Mouse (Mus musculus) monocyte, adult 5-6 weeks (primary cell): ENCODE results near the gene Gm10300. TPM values are rescaled to one million over a fixed set of nuclear protein-coding genes. Genes with fewer than 3 reads are reported as not detected.

ENCODE experiments used
- ATAC-seq: fragments of 153-309, 156-312 bp; replicated peaks from 2 replicates; pipeline ENCODE4 v1.8.0; 2017; ENCODE audit warnings: mild to moderate bottlenecking; ENCODE audit not compliant: low TSS enrichment, insufficient number of reproducible peaks, severe bottlenecking, poor library complexity, low FRiP score
- total RNA-seq: library from RNA; stranded (forward); fragments of 200-1000, 200-491, 200-594 nt; gene quantifications from 3 replicates; pipeline ENCODE4 v1.2.3, GENCODE M21; 2017

The Gm10300 gene
- total RNA-seq, 1 experiment from 2014 or later = 2.2 TPM

DNA sequence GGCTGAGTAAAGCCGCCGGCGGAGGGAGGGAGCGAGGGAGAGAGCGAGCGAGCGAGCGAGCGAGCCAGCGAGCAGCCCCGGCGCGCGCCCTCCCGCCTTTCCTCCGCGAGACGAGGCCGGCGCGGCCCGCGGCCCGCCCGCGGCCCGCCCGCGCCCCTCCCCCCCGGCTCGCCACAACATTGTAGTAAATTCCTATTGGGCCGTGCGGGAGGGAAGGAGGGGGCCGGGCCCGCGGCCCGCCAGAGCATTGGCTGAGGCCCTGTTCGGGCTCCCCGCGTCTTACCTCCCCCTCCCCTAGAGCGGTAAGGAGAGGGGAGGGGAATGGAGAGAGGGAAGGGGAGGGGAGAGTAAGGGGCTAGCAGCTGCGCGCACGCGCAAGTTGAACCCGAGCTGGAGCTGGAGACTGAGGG lies 25.5 kb upstream of the Gm10300 start:
- peak; percentile 94 for ATAC-seq

DNA sequence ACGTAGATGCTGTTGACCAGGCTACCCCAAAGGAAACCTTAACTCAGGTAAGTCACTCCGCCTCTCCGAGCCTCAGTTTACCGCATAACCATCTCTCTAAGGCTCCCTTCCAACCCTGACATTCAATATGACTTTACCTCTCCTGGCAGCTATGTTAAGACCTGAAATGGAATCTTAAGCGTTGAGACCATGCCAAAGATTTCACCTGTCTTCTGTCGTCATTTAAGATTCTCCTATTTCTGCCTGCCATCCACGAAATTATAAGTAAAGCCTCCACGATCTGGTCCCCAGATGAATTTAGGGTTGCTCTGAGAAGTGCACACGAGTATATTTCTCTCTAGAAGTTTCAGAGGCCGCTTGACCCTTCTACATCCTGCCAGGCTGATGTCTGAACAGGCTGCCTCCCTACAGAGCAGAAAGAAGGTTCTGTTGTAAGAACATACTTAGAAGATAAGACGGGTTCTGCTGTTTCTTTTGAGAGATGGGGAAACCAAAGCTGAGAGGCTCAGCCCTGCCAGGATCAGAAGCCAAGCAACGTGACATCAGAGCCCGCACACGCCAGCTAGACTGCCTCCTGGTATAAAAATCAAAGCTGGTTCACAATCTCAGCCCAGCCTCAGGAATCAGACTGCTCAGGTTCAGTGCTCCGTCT lies 24.8 kb upstream of the Gm10300 start:
- no peak for ATAC-seq

DNA sequence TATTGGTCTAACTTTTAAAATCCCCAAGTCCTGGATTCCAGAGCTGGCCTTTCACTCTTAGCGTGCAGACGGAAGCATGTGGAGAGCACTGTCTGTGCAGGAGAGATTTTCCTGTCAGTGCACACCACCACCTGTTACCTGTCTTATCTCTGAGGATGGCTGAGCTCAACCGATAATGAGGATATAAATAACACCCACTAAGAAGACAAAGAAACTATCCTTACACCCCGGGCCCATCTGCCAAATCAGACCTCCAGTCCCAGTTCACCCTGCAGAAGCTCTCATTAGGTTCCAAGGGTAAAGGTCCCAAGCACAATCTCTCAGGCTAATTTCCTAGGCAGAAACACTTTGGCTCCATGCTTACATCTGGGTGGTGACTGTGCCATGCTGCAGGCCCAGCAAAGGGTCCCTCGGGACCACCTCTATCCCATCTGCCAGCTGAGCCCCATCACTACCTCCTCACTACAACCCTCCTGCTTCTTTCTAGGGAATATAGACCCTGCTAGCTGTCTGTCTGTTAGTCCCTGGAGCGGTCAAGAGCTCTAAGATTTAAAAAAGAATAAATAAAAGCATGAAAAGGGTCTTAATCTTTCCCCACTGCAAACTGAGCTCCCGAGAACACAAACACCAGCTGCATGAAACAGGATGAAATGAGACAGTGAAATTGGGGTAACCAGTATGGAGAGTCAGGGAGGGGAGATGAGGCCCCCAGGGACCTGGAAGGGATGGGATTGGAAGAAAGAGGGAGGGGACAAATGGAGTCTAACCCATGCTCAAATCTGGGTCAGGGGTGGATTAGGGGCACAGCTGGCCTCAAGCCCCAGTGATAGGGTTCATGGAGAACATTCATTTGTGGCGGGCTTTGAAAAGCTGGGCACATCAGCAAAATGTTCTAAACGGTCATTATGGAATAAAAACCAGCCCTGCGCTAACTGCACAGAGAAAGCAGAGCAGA lies 22.9 kb upstream of the Gm10300 start:
- ATAC-seq = no peak

DNA sequence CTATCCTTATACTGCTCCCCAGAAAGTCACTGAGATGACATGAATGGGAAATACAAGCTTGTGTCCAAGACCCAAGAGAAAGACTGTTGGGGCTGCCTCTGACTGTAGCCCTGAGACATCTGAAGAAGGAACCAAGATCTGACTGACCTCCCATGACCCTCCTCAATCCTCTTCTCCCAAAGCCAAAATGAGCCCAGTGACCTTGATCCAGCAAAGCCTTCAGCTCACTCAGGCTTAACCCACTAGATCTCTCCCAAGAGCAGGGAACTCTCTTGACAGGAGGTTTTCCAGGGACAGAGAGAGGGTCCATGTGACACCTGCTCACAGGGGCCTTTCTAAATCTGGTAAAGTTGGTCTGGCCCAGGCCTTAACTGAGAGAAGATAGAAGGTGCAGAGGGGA lies 17.2 kb upstream of the Gm10300 start:
- ATAC-seq = no peak

DNA sequence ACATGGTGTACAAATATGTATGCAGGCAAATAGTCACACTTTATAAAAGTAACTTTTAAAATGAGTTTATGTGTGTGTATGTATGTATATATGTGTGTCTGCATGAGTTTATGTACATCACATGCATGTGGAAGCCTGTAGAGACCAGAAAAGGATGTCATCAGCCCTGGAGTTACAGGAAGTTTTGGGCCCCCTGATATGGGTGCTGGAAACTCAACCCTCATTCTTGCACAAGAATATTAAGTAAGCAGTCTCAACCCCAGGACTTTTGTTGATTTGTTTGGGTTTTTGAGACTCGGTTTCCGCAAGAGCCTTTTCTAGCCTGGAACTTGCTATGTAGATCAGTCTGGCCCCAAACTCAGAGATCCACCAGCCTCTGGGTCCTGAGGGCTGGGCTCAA lies 15.0 kb upstream of the Gm10300 start:
- ATAC-seq = no peak

DNA sequence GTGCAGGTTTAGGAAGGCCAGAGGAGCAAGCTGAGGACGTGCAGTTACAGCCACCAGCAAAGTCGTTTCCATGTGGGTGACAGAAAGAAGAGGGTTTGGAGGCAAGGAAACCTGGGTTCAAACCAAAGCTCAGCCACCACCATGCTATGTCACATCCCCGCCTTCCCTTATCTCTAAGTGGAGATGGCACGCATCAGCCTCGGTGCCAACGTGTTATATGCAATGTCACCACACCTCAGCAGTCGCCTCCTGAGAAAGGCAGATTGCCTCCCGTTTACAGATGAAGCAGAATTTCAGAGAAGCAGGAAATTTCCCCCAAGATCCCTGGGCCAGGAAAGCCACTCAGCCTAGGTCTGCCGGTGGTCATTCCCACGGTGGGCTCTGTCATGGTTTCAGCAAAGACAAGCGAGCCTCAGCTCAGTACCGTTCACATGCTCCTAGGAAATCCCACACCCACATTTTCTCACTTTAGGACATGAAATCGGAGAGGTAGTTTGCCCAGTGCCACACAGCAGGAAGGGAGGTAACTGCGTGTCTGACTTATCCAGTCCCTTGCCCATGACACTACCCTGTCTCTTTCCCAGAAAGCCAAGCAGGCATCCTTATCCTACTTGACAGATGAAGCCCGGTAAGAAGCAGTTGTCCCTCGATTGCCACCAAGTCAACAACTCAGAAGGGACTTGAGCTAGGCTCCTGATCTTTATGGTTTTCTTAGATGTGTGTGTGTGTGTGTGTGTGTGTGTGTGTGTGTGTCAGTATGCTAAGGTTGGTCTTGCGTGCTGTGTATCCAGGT lies 14.3 kb upstream of the Gm10300 start:
- ATAC-seq = no peak

DNA sequence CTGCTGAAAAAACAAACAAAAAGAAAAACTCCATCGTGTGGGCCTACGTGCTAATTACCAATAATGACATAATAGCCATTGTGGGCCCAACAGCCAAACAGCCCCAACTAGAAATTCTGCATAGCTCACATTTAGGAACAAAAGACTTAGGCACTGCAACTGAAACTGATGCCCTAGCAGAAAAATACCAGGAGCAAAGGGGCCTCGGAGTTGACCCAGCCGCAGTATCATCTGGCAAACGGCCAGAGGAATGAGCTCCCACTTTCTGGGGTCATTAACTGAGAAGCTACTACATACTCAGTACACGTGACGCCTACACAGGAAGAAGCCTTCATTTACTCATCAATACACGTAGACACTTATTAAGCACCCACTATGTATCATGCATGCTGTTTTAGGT lies 12.2 kb upstream of the Gm10300 start:
- no peak for ATAC-seq

DNA sequence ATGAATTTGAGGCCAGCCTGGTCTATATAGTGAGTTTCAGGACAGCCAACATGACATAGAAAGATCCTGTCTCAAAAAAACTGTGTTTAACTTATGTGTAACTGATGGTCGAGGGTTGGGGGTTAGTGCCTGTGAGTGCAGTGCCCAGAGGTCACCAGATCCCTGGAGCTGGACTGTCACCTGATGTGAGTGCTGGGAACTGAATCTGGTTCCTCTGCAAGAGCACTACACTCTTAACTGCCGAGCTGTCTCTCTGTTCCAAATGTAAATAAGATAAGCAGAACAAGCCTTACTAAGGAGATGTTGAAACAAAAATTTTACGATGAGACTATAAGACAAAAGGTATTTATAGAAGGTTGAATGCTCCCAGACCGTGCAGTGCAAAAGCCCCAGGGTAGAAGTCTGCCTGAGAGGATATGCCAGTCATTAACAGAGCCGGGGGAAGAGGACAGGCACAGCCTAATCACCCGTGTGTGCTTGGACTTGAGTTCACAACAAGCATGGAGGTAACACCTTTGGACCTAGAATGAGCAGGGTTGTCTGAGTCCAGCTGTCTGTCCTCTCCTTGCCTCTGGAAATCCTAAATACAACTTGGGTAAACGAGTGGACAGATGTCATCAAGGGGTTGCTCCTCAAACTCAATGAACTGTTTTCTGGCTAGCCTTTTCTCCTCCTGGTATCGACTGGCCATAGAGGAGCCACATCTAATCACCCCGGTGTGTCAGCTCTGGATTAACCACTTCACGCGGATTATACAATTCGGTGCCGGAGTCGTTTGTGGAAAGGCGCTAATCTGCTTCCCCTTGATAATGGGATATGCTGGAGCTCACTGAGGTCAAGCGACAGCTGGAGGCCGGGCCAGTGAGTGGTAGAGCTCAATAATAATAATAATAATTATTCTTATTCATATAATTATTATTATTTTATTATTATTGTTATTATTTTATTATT lies 11.3 kb upstream of the Gm10300 start:
- no peak for ATAC-seq

DNA sequence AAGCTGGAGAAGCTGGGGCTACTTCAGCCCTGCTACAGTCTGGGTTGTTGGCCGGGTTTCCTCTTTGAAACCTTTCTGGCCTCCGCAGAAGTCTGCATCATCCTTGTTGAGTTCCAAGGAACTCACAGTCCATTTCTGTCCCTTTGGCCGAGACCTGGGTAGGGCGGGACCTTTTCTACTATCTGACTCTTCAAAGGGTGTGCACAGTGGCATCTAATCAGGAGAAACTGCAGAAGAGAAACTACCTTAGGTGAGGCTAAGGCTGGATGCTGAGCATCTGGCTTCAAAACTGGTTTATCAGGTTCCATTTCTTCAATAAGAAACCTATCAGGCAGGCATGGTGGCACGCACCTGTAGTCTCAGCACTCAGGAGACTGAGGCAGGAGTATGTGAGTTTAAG lies 9.9 kb upstream of the Gm10300 start:
- ATAC-seq = no peak

DNA sequence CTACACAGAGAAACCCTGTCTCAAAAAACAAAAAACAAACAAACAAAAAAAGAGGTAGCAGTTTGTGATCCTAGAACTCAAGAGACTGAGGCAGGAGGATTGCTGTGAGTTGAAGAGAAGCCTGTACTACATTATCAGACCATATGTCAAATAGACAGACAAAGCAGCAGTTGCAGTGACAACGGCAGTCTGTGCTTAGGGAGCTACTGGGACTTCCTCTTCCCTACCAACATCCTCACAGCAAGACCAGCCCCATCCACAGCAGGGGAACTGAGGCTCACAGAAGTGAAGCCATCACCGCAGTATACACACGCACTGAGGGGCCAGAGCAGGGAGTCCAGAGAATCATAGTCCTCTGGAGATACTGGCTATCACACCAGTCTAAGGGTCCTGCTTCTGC lies 8.9 kb upstream of the Gm10300 start:
- ATAC-seq = no peak

DNA sequence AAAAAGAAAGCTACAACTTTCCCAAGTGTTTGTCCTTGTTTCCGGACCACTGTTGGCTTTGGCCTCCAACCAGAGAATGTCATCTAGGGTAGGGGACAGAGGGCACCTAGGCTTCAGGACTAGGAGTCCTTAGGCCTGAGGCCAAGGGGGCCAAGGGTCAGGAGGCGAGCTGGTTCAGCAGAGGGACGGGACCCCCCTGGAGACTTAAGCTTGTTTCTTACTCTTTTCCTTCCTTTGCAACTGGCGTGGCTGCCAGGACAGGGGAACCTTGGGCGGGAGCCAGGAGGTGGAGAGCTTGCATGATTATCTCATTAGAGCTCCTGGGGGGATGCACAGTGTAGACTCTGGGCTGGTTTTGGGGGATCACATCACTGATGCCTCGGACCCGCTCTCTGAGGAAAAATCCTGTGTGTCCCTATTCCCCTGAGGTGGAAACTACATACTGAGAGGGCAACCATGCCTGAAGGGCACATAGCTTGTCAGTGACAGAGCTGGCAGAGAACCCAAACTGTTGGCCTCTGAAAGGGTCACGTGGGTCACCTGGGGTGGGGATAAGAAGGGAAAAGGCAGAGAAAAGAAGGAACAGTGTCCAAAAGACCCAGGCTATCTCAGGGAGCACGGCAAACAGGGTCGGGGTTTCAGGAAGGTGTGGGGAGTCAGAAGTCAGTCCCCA lies 8.3 kb upstream of the Gm10300 start:
- no peak for ATAC-seq

DNA sequence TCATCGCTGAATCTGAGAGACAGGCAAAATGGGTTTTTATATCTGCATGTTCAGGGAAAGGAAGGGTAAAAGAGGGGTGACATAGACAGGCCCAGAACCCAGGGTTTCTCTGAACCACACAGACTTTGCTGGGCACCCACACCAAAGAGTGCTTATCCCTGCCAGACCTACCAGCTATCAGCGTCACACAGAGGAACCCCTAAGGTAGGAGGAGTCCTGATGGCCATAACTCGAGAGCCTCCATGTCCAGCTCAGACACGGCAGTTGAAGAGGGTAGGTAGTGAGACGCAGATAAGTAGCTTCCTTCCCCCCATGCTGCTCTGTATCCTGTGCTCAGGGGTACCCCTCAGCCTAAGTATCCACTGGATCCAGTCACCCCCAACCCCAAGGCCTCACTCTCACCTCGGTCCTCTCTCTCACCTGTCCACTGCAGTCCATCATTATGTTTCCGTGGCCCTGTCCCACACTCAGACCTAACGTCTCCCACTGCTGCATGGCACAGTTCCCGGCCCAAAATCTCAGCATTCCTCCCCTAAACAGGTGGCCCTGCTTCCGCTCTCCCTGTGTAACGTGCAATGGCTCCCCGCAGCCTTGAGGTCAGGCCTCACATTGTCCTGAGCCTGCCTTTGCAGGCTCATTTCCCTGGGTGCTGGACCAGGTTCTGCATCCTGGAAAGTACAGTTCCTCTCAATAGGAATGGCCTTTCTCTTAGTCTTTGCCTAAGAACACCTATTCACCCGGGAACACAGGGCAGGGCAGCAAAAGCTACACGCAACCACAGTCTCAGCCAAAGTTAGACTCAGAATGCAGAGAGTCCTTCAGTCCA lies 7.2 kb upstream of the Gm10300 start:
- ATAC-seq = no peak

DNA sequence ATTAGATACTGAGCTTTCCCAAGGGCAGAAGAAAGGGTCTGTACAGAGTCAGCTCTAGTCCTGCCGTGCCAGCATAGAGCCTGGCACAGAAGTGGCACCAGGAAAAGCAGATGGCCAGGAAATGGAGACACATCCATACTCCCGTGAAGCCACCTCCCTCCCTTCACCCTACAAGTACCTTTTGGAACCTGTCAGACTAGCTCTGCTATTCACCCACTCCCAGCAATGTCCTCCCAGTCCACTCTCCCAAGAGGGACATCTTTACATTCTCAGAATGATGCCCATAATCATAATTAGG lies 6.6 kb upstream of the Gm10300 start:
- ATAC-seq = no peak

DNA sequence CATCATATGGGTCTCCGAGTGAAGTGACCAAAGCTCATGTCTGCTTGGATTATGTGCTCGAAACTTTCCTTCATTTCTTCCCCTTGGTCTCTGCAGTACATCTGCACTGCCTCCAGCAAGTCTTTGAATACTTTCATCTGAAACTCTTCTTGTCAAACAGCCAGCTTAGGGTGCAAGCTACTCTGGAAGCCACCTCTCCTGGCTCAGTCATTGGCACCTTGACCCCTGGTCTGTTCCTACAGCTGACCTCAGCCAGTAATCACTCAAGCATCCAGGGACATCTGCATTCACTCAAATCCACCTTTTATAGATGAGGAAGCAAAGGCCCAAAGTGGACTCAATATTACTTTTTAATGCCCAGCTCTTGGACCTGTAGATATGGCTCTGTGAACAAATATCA lies 2.8 kb upstream of the Gm10300 start:
- no peak for ATAC-seq

DNA sequence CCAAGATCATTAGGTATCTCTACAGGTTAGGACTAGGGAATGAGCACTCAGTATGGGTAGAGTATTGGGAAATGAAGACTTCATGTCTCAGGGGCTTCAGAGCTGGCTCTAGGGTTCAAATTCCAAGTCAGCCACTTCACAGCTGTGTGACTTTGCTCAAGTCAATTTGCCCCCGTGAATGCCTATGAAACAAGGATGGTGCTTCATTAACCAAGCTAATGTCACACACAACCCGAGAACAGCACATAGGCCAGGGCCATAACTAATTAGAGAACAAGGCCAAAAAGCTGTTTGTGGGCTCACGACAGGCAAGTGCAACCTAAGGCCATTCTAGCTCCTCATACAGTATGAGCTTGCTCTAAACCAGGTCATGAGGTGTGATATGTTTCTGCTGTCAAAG lies 2.3 kb upstream of the Gm10300 start:
- no peak for ATAC-seq

DNA sequence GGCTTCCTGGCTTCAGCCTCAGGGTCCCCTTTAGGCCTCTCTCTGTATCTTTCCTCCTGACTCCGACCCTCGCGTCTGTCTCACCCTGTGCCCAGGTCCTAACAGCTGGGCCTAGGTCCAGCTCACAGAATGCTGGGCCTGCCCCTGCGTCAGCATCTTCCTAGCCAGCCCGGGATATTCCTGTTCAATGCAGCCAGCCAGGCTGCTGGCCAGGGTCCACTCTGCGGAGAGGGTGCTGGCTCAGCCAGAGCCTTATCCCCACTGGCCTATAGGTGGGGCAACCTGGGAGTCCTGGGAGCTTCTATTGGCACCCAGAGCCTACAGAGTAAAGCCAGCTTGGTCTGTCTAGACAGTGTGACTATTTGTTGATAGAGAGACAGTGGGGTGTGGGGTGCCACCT lies 1.6 kb upstream of the Gm10300 start:
- ATAC-seq = no peak
